Mouse (Mus musculus): ENCODE measurements around the gene Sgtb. TPM values are rescaled to one million over a fixed set of nuclear protein-coding genes. Genes with fewer than 3 reads are reported as not detected.

Sgtb gene
- 6.2 and 10.0 TPM in 2 replicates for total RNA-seq (2012; rRNA removed)

- peaks cover 0 to 2% of the 10 kb centered on the region in 2 experiments; a peak in 1 of 4 replicates for H3K4me1 ChIP-seq (ENCODE audit: control insufficient read depth in 2 of 2, insufficient read depth in 2 of 2, low read length in 2 of 2, poor library complexity in 1 of 2)
- no peaks in the 10 kb centered on the region for H3K9me3 ChIP-seq (ENCODE audit: control insufficient read depth, insufficient read depth, low read depth, low read length)
- peak within 1 kb of the TSS; percentile 95 to 98 for H3K4me3 ChIP-seq (ENCODE audit: insufficient read depth in 1 of 2, low read depth in 1 of 2, low read length in 2 of 2, poor library complexity in 1 of 2, severe bottlenecking in 1 of 2)
- H3K27ac ChIP-seq (ENCODE audit: insufficient read depth, low read depth, low read length, poor library complexity, severe bottlenecking) = no peak within 1 kb of the TSS
- in situ Hi-C loops (cut with MboI; ENCODE audit: low sequenced_read_pairs in 2 of 2, unreplicated experiment in 2 of 2) = no loop called here
- peak within 1 kb of the TSS; percentile 80 for H3K9ac ChIP-seq (ENCODE audit: insufficient read depth, low read depth, low read length, poor library complexity, severe bottlenecking)
- H3K36me3 ChIP-seq (ENCODE audit: control insufficient read depth, insufficient read depth, low read length, poor library complexity, severe bottlenecking) = no peaks in the 10 kb centered on the region
- DNase-seq (ENCODE audit: low read depth, low spot score) = peak; percentile 59
- no peak for TF ChIP-seq MAFK (IDR thresholded peaks at IDR 0.05; ENCODE audit: insufficient read depth, low read depth, low read length)
- TF ChIP-seq ZC3H11A (IDR thresholded peaks at IDR 0.05; ENCODE audit: borderline replicate concordance, low read depth, low read length) = no peak
- no peak for TF ChIP-seq ZNF384 (IDR thresholded peaks at IDR 0.05; ENCODE audit: low read depth, low read length)
- no peak for TF ChIP-seq HCFC1 (IDR thresholded peaks at IDR 0.05; ENCODE audit: borderline replicate concordance, insufficient read depth, low read length)
- TF ChIP-seq CHD2 (IDR thresholded peaks at IDR 0.05; ENCODE audit: low read depth, low read length) = no peak
Measured at GRCm38 (mm10) chr13:104109288-104109815, at the start of gene Sgtb, which contains the start of gene Nln. Sgtb (plus strand) TSS chr13:104109741. Nln (minus strand) TSS chr13:104109614.

DNA sequence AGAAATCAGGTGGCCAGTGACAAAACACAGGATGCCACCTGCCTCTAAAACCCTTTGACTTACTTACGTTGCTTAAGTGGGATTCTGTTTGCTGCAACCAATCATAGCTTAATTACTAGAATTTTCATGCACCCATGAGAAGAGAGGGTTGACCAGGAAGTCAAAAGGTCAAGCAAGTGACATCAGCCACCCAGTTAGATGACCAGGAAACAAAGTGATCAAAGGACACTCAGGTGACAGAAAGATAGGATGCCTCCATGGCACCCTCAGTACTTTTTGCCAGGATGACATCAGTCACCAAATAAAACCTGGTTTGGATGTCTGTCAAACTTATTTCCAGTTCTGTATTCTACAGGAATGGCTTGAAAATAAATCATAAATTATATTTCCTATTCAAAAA, 49.3 kb upstream of the Sgtb start:
- H3K27ac ChIP-seq (ENCODE audit: insufficient read depth, low read depth, low read length, poor library complexity, severe bottlenecking) = no peak overlapping the region
- no peak overlapping the region for H3K4me3 ChIP-seq (ENCODE audit: insufficient read depth in 1 of 2, low read depth in 1 of 2, low read length in 2 of 2, poor library complexity in 1 of 2, severe bottlenecking in 1 of 2)
- TF ChIP-seq HCFC1 (IDR thresholded peaks at IDR 0.05; ENCODE audit: borderline replicate concordance, insufficient read depth, low read length) = no peak
- TF ChIP-seq MAFK (IDR thresholded peaks at IDR 0.05; ENCODE audit: insufficient read depth, low read depth, low read length) = no peak
- no peak for TF ChIP-seq ZNF384 (IDR thresholded peaks at IDR 0.05; ENCODE audit: low read depth, low read length)
- TF ChIP-seq ZC3H11A (IDR thresholded peaks at IDR 0.05; ENCODE audit: borderline replicate concordance, low read depth, low read length) = no peak
- H3K9ac ChIP-seq (ENCODE audit: insufficient read depth, low read depth, low read length, poor library complexity, severe bottlenecking) = no peak overlapping the region
- no peaks in the 10 kb centered on the region for H3K9me3 ChIP-seq (ENCODE audit: control insufficient read depth, insufficient read depth, low read depth, low read length)
- peaks cover 1% of the 10 kb centered on the region; the same call in 1 of the 2 replicates for H3K36me3 ChIP-seq (ENCODE audit: control insufficient read depth, insufficient read depth, low read length, poor library complexity, severe bottlenecking)
- no peaks in the 10 kb centered on the region for H3K4me1 ChIP-seq (ENCODE audit: control insufficient read depth in 2 of 2, insufficient read depth in 2 of 2, low read length in 2 of 2, poor library complexity in 1 of 2)
- no peak for DNase-seq (ENCODE audit: low read depth, low spot score)
- in situ Hi-C loops (cut with MboI; ENCODE audit: low sequenced_read_pairs in 2 of 2, unreplicated experiment in 2 of 2) = no loop called here

DNA sequence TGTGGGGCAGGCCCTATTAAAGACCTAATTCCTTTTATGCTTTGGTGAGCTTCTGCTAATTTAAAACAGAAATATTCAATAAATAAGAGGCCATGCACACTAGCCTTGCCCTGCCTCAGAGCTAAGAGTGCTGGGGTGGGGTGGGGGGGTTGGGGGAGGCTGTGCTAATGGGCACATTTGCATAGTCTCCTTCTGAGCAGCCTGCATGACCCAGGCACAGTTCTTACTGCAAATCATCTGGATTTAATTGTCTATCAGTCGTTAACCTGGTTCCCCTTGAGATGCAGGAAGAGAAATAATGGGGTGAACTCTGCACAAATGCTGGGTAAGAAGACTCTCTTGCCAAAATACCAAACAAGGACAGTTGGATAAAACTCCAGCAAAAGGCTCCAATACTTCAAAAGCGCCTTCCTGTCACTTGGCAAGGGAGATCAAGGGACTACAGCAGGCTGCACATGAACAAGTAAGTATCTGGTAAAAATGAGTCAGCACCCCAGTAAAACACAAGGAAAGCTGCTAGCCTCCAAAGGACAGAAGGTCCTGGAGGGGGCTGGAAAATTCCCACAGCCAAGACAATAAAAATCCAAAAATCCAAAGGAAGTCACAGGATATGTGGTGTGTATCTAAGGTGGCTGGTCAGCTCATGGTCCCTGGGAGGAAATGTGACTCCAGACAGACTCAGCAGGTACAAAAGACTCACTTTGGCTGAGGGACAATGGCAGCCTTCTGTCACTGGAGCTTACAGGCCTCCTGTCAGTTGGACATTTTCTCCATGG, 47.4 kb upstream of the Sgtb start:
- Histone ChIP-seq H3K9ac (ENCODE audit: insufficient read depth, low read depth, low read length, poor library complexity, severe bottlenecking) (no peak overlapping the region), H3K4me3 (ENCODE audit: insufficient read depth in 1 of 2, low read depth in 1 of 2, low read length in 2 of 2, poor library complexity in 1 of 2, severe bottlenecking in 1 of 2) (no peak overlapping the region)
- in situ Hi-C loops (cut with MboI; ENCODE audit: low sequenced_read_pairs in 2 of 2, unreplicated experiment in 2 of 2) = no loop called here

DNA sequence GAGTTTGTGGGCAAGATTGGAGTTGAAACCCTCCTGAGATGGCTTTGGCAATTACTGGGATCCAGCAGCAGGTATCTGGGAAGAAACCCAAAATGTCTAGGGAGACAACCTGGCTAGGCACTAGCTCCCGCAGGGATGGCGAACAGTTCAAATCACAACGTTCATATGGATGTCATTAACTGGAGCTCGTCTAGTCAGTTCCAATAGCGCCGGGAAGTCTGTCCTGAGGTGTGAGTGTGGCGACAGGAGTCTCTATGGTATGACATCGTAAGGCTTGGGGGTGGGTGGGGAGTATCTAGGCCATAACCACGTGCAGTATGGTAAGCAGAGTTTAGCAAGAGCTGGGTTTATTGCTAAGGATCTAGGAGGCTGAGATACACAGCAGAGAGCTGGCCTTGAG, 46.5 kb upstream of the Sgtb start:
- DNase-seq (ENCODE audit: low read depth, low spot score) = no peak
- no peak for TF ChIP-seq ZNF384 (IDR thresholded peaks at IDR 0.05; ENCODE audit: low read depth, low read length)
- no peak for TF ChIP-seq ZC3H11A (IDR thresholded peaks at IDR 0.05; ENCODE audit: borderline replicate concordance, low read depth, low read length)
- TF ChIP-seq MAFK (IDR thresholded peaks at IDR 0.05; ENCODE audit: insufficient read depth, low read depth, low read length) = no peak
- no peak for TF ChIP-seq CHD2 (IDR thresholded peaks at IDR 0.05; ENCODE audit: low read depth, low read length)
- TF ChIP-seq HCFC1 (IDR thresholded peaks at IDR 0.05; ENCODE audit: borderline replicate concordance, insufficient read depth, low read length) = no peak
- in situ Hi-C loops (cut with MboI; ENCODE audit: low sequenced_read_pairs in 2 of 2, unreplicated experiment in 2 of 2) = no loop called here

More for the DNA sequence above, 47.4 kb upstream of the Sgtb start:
- TF ChIP-seq HCFC1 (IDR thresholded peaks at IDR 0.05; ENCODE audit: borderline replicate concordance, insufficient read depth, low read length) (no peak), ZC3H11A (IDR thresholded peaks at IDR 0.05; ENCODE audit: borderline replicate concordance, low read depth, low read length) (no peak), CHD2 (IDR thresholded peaks at IDR 0.05; ENCODE audit: low read depth, low read length) (no peak), MAFK (IDR thresholded peaks at IDR 0.05; ENCODE audit: insufficient read depth, low read depth, low read length) (no peak), ZNF384 (IDR thresholded peaks at IDR 0.05; ENCODE audit: low read depth, low read length) (no peak)
- no peak overlapping the region for H3K27ac ChIP-seq (ENCODE audit: insufficient read depth, low read depth, low read length, poor library complexity, severe bottlenecking)
- H3K4me1 ChIP-seq (ENCODE audit: control insufficient read depth in 2 of 2, insufficient read depth in 2 of 2, low read length in 2 of 2, poor library complexity in 1 of 2) = no peaks in the 10 kb centered on the region
- no peaks in the 10 kb centered on the region for H3K9me3 ChIP-seq (ENCODE audit: control insufficient read depth, insufficient read depth, low read depth, low read length)
- no peak for DNase-seq (ENCODE audit: low read depth, low spot score)
- peaks cover 1% of the 10 kb centered on the region; the same call in 1 of the 2 replicates for H3K36me3 ChIP-seq (ENCODE audit: control insufficient read depth, insufficient read depth, low read length, poor library complexity, severe bottlenecking)

More for the DNA sequence above, 46.5 kb upstream of the Sgtb start:
- no peak overlapping the region for H3K27ac ChIP-seq (ENCODE audit: insufficient read depth, low read depth, low read length, poor library complexity, severe bottlenecking)
- no peak overlapping the region for H3K4me3 ChIP-seq (ENCODE audit: insufficient read depth in 1 of 2, low read depth in 1 of 2, low read length in 2 of 2, poor library complexity in 1 of 2, severe bottlenecking in 1 of 2)
- no peak overlapping the region for H3K9ac ChIP-seq (ENCODE audit: insufficient read depth, low read depth, low read length, poor library complexity, severe bottlenecking)
- H3K36me3 ChIP-seq (ENCODE audit: control insufficient read depth, insufficient read depth, low read length, poor library complexity, severe bottlenecking) = peaks cover 1% of the 10 kb centered on the region; the same call in 1 of the 2 replicates
- H3K9me3 ChIP-seq (ENCODE audit: control insufficient read depth, insufficient read depth, low read depth, low read length) = no peaks in the 10 kb centered on the region
- no peaks in the 10 kb centered on the region for H3K4me1 ChIP-seq (ENCODE audit: control insufficient read depth in 2 of 2, insufficient read depth in 2 of 2, low read length in 2 of 2, poor library complexity in 1 of 2)
